Mouse (Mus musculus): ENCODE data around the gene Ccdc9b. TPM values are rescaled to one million over a fixed set of nuclear protein-coding genes. Genes with fewer than 3 reads are reported as not detected.

Ccdc9b gene
- 0.68 and 0.98 TPM in 2 replicates for polyA plus RNA-seq (2014; fragmentation: Nextera tagmentation; extraction: Ambion mirVana)

GRCm38 (mm10) chr2:118761906-118762783, at the start of gene Ccdc9b:
TSS of gene Ccdc9b (minus strand) at chr2:118762661.
- 6% methylated on average over 29 of the region's 29 CpGs for WGBS
- ATAC-seq (ENCODE audit: low FRiP score) (peak; percentile 80), DNase-seq (ENCODE audit: low spot score) (peak; percentile 76)
- H3K9me3 ChIP-seq (ENCODE audit: control insufficient read depth, low read length) = no peaks in the 10 kb centered on the region
- H3K36me3 ChIP-seq (ENCODE audit: control insufficient read depth, insufficient read depth, low read length) = no peaks in the 10 kb centered on the region
- H3K27ac ChIP-seq (ENCODE audit: low read depth, low read length) = peak within 1 kb of the TSS; percentile 90
- H3K4me3 ChIP-seq (ENCODE audit: low read depth, low read length) = peak within 1 kb of the TSS; percentile 6; the same call in 1 of the 2 replicates
- H3K27me3 ChIP-seq (ENCODE audit: control insufficient read depth, insufficient read depth, low read length) = peaks cover 2% of the 10 kb centered on the region; the same call in 1 of the 2 replicates
- H3K4me1 ChIP-seq (replicated peaks; ENCODE audit: control insufficient read depth, insufficient read depth, low read length) = peaks cover 20% of the 10 kb centered on the region
- H3K4me2 ChIP-seq (replicated peaks; ENCODE audit: low read depth, low read length) = peak within 1 kb of the TSS; percentile 41
- peak within 1 kb of the TSS; percentile 59 for H3K9ac ChIP-seq (ENCODE audit: low read depth, low read length)

- Histone ChIP-seq H3K27ac (ENCODE audit: low read depth, low read length) (no peak overlapping the region), H3K36me3 (ENCODE audit: control insufficient read depth, insufficient read depth, low read length) (no peaks in the 10 kb centered on the region), H3K9ac (ENCODE audit: low read depth, low read length) (no peak overlapping the region), H3K9me3 (ENCODE audit: control insufficient read depth, low read length) (no peaks in the 10 kb centered on the region), H3K4me2 (replicated peaks; ENCODE audit: low read depth, low read length) (no peak overlapping the region), H3K27me3 (ENCODE audit: control insufficient read depth, insufficient read depth, low read length) (no peaks in the 10 kb centered on the region), H3K4me3 (ENCODE audit: low read depth, low read length) (no peak overlapping the region), H3K4me1 (replicated peaks; ENCODE audit: control insufficient read depth, insufficient read depth, low read length) (peaks cover 8% of the 10 kb centered on the region)
- 35% methylated on average over 2 of the region's 2 CpGs for WGBS
- ATAC-seq (ENCODE audit: low FRiP score) = no peak
- DNase-seq (ENCODE audit: low spot score) = no peak
Measured at GRCm38 (mm10) chr2:118810861-118811260, 48.4 kb upstream of the Ccdc9b start.

- H3K4me2 ChIP-seq (replicated peaks; ENCODE audit: low read depth, low read length) = no peak overlapping the region
- H3K4me1 ChIP-seq (replicated peaks; ENCODE audit: control insufficient read depth, insufficient read depth, low read length) = no peaks in the 10 kb centered on the region
- no peak overlapping the region for H3K27ac ChIP-seq (ENCODE audit: low read depth, low read length)
- no peaks in the 10 kb centered on the region for H3K9me3 ChIP-seq (ENCODE audit: control insufficient read depth, low read length)
- DNase-seq (ENCODE audit: low spot score) (no peak), ATAC-seq (ENCODE audit: low FRiP score) (no peak)
- no peak overlapping the region for H3K9ac ChIP-seq (ENCODE audit: low read depth, low read length)
- no peak overlapping the region for H3K4me3 ChIP-seq (ENCODE audit: low read depth, low read length)
- 78% methylated on average over 4 of the region's 4 CpGs for WGBS
- no peaks in the 10 kb centered on the region; the same call in 1 of the 2 replicates for H3K27me3 ChIP-seq (ENCODE audit: control insufficient read depth, insufficient read depth, low read length)
- H3K36me3 ChIP-seq (ENCODE audit: control insufficient read depth, insufficient read depth, low read length) = no peaks in the 10 kb centered on the region
Measured at GRCm38 (mm10) chr2:118806860-118807259, 44.4 kb upstream of the Ccdc9b start.

GRCm38 (mm10) chr2:118805756-118806155, 43.3 kb upstream of the Ccdc9b start:
- Histone ChIP-seq H3K27ac (ENCODE audit: low read depth, low read length) (no peak overlapping the region), H3K4me2 (replicated peaks; ENCODE audit: low read depth, low read length) (no peak overlapping the region), H3K36me3 (ENCODE audit: control insufficient read depth, insufficient read depth, low read length) (no peaks in the 10 kb centered on the region), H3K4me1 (replicated peaks; ENCODE audit: control insufficient read depth, insufficient read depth, low read length) (no peaks in the 10 kb centered on the region), H3K9ac (ENCODE audit: low read depth, low read length) (no peak overlapping the region), H3K27me3 (ENCODE audit: control insufficient read depth, insufficient read depth, low read length) (no peaks in the 10 kb centered on the region; the same call in 1 of the 2 replicates), H3K9me3 (ENCODE audit: control insufficient read depth, low read length) (no peaks in the 10 kb centered on the region), H3K4me3 (ENCODE audit: low read depth, low read length) (no peak overlapping the region)
- 45% methylated on average over 3 of the region's 3 CpGs for WGBS
- DNase-seq (ENCODE audit: low spot score) (no peak), ATAC-seq (ENCODE audit: low FRiP score) (no peak)

GRCm38 (mm10) chr2:118805137-118805536, 42.7 kb upstream of the Ccdc9b start:
- Histone ChIP-seq H3K4me2 (replicated peaks; ENCODE audit: low read depth, low read length) (no peak overlapping the region), H3K27ac (ENCODE audit: low read depth, low read length) (no peak overlapping the region), H3K27me3 (ENCODE audit: control insufficient read depth, insufficient read depth, low read length) (no peaks in the 10 kb centered on the region; the same call in 1 of the 2 replicates), H3K36me3 (ENCODE audit: control insufficient read depth, insufficient read depth, low read length) (no peaks in the 10 kb centered on the region), H3K4me1 (replicated peaks; ENCODE audit: control insufficient read depth, insufficient read depth, low read length) (no peaks in the 10 kb centered on the region), H3K9ac (ENCODE audit: low read depth, low read length) (no peak overlapping the region), H3K9me3 (ENCODE audit: control insufficient read depth, low read length) (no peaks in the 10 kb centered on the region), H3K4me3 (ENCODE audit: low read depth, low read length) (no peak overlapping the region)
- no peak for ATAC-seq (ENCODE audit: low FRiP score)
- no peak for DNase-seq (ENCODE audit: low spot score)
- 72% methylated on average over 3 of the region's 3 CpGs for WGBS

GRCm38 (mm10) chr2:118804474-118804873, 42.0 kb upstream of the Ccdc9b start:
- DNase-seq (ENCODE audit: low spot score) (no peak), ATAC-seq (ENCODE audit: low FRiP score) (no peak)
- Histone ChIP-seq H3K9ac (ENCODE audit: low read depth, low read length) (no peak overlapping the region), H3K4me2 (replicated peaks; ENCODE audit: low read depth, low read length) (no peak overlapping the region), H3K4me3 (ENCODE audit: low read depth, low read length) (no peak overlapping the region), H3K27me3 (ENCODE audit: control insufficient read depth, insufficient read depth, low read length) (no peaks in the 10 kb centered on the region; the same call in 1 of the 2 replicates), H3K36me3 (ENCODE audit: control insufficient read depth, insufficient read depth, low read length) (no peaks in the 10 kb centered on the region), H3K27ac (ENCODE audit: low read depth, low read length) (no peak overlapping the region), H3K9me3 (ENCODE audit: control insufficient read depth, low read length) (no peaks in the 10 kb centered on the region), H3K4me1 (replicated peaks; ENCODE audit: control insufficient read depth, insufficient read depth, low read length) (no peaks in the 10 kb centered on the region)
- WGBS = 69% methylated on average over 2 of the region's 2 CpGs

- 71% methylated on average over 4 of the region's 4 CpGs for WGBS
- Histone ChIP-seq H3K9me3 (ENCODE audit: control insufficient read depth, low read length) (no peaks in the 10 kb centered on the region), H3K9ac (ENCODE audit: low read depth, low read length) (no peak overlapping the region), H3K4me2 (replicated peaks; ENCODE audit: low read depth, low read length) (no peak overlapping the region), H3K27me3 (ENCODE audit: control insufficient read depth, insufficient read depth, low read length) (no peaks in the 10 kb centered on the region; the same call in 1 of the 2 replicates), H3K36me3 (ENCODE audit: control insufficient read depth, insufficient read depth, low read length) (no peaks in the 10 kb centered on the region), H3K4me3 (ENCODE audit: low read depth, low read length) (no peak overlapping the region), H3K27ac (ENCODE audit: low read depth, low read length) (no peak overlapping the region), H3K4me1 (replicated peaks; ENCODE audit: control insufficient read depth, insufficient read depth, low read length) (no peaks in the 10 kb centered on the region)
- no peak for ATAC-seq (ENCODE audit: low FRiP score)
- no peak for DNase-seq (ENCODE audit: low spot score)
Measured at GRCm38 (mm10) chr2:118802542-118803118, 40.2 kb upstream of the Ccdc9b start.

GRCm38 (mm10) chr2:118793636-118794035, 31.2 kb upstream of the Ccdc9b start:
- Histone ChIP-seq H3K27me3 (ENCODE audit: control insufficient read depth, insufficient read depth, low read length) (no peaks in the 10 kb centered on the region), H3K9me3 (ENCODE audit: control insufficient read depth, low read length) (no peaks in the 10 kb centered on the region), H3K27ac (ENCODE audit: low read depth, low read length) (no peak overlapping the region), H3K4me3 (ENCODE audit: low read depth, low read length) (no peak overlapping the region), H3K4me1 (replicated peaks; ENCODE audit: control insufficient read depth, insufficient read depth, low read length) (no peaks in the 10 kb centered on the region), H3K36me3 (ENCODE audit: control insufficient read depth, insufficient read depth, low read length) (no peaks in the 10 kb centered on the region), H3K9ac (ENCODE audit: low read depth, low read length) (no peak overlapping the region), H3K4me2 (replicated peaks; ENCODE audit: low read depth, low read length) (no peak overlapping the region)
- WGBS = 84% methylated on average over 4 of the region's 4 CpGs
- no peak for ATAC-seq (ENCODE audit: low FRiP score)
- no peak for DNase-seq (ENCODE audit: low spot score)

Data from hindbrain, embryonic 11.5 days (tissue).